ENCODE assay signal across 7 mouse cellular contexts in genomic region chr16:94354450-94354849, GRCm38 (mm10). TPM values are rescaled to one million over a fixed set of nuclear protein-coding genes. Genes with fewer than 3 reads are reported as not detected.
DNase-seq lines count a peak whose midpoint lies in the region; ATAC-seq lines count a peak whose summit lies in the region.

No protein-coding gene starts in this region.

- H3K9ac ChIP-seq in limb, embryonic 11.5 days (ENCODE audit: low read length), result no peak overlapping the region
- no peak overlapping the region for H3K9ac ChIP-seq in midbrain, embryonic 16.5 days (ENCODE audit: low read depth, low read length)

- ATAC-seq in limb, embryonic 11.5 days (ENCODE audit: insufficient number of reproducible peaks, low FRiP score, low TSS enrichment, low read depth), result no peak
- 0 out of 2 replicates have a peak, but pooled peaks have one; percentile 73 for ATAC-seq in midbrain, embryonic 16.5 days

- no peaks in the 10 kb centered on the region for H3K27me3 ChIP-seq in limb, embryonic 11.5 days (ENCODE audit: control insufficient read depth, insufficient read depth, low read length)
- no peaks in the 10 kb centered on the region for H3K27me3 ChIP-seq in limb, embryonic 10.5 days (ENCODE audit: low read depth, poor library complexity, severe bottlenecking)
- 0 out of 2 replicates have a peak, but pooled peaks cover 3% of the 10 kb centered on the region for H3K27me3 ChIP-seq in heart, embryonic 10.5 days (ENCODE audit: insufficient read depth, poor library complexity, severe bottlenecking)
- H3K27me3 ChIP-seq in midbrain, embryonic 16.5 days (ENCODE audit: control insufficient read depth, insufficient read depth, low read depth, low read length), result no peaks in the 10 kb centered on the region

- no peak overlapping the region for H3K4me2 ChIP-seq in limb, embryonic 11.5 days (ENCODE audit: low read depth, severe bottlenecking)
- H3K4me2 ChIP-seq in midbrain, embryonic 16.5 days (ENCODE audit: low read length), result no peak overlapping the region

- H3K4me1 ChIP-seq in limb, embryonic 11.5 days (ENCODE audit: control insufficient read depth, insufficient read depth, low read length), result 0 out of 2 replicates have a peak, but pooled peaks cover 3% of the 10 kb centered on the region
- H3K4me1 ChIP-seq in limb, embryonic 10.5 days, result peaks cover 22% of the 10 kb centered on the region
- H3K4me1 ChIP-seq in heart, embryonic 10.5 days, result peaks cover 25% of the 10 kb centered on the region; the same call in 1 of the 2 replicates
- no peaks in the 10 kb centered on the region for H3K4me1 ChIP-seq in midbrain, embryonic 16.5 days (ENCODE audit: control insufficient read depth, insufficient read depth, low read length)

- 37% methylated on average over 9 of the region's 9 CpGs for WGBS in limb, embryonic 11.5 days
- 39% methylated on average over 9 of the region's 9 CpGs for whole genome bisulfite sequencing in limb, embryonic 10.5 days
- 32% methylated on average over 9 of the region's 9 CpGs for WGBS in heart, embryonic 10.5 days
- whole genome bisulfite sequencing in midbrain, embryonic 16.5 days, result 55% methylated on average over 9 of the region's 9 CpGs

- no peak overlapping the region for H3K4me3 ChIP-seq in limb, embryonic 11.5 days (ENCODE audit: low read depth, low read length)
- H3K4me3 ChIP-seq in limb, embryonic 10.5 days, result no peak overlapping the region
- peak overlapping the region; percentile 15; the same call in 1 of the 2 replicates for H3K4me3 ChIP-seq in heart, embryonic 10.5 days
- no peak overlapping the region for H3K4me3 ChIP-seq in midbrain, embryonic 16.5 days (ENCODE audit: low read depth, low read length)

- no peaks in the 10 kb centered on the region for H3K9me3 ChIP-seq in limb, embryonic 11.5 days (ENCODE audit: control insufficient read depth, low read length)
- no peaks in the 10 kb centered on the region for H3K9me3 ChIP-seq in limb, embryonic 10.5 days (replicated peaks)
- H3K9me3 ChIP-seq in heart, embryonic 10.5 days, result no peaks in the 10 kb centered on the region
- H3K9me3 ChIP-seq in midbrain, embryonic 16.5 days (replicated peaks; ENCODE audit: control insufficient read depth, low read length, poor library complexity, severe bottlenecking), result no peaks in the 10 kb centered on the region

- H3K36me3 ChIP-seq in limb, embryonic 11.5 days (ENCODE audit: control insufficient read depth, insufficient read depth, low read length), result no peaks in the 10 kb centered on the region
- H3K36me3 ChIP-seq in limb, embryonic 10.5 days, result no peaks in the 10 kb centered on the region
- no peaks in the 10 kb centered on the region for H3K36me3 ChIP-seq in heart, embryonic 10.5 days
- no peaks in the 10 kb centered on the region for H3K36me3 ChIP-seq in midbrain, embryonic 16.5 days (ENCODE audit: control insufficient read depth, insufficient read depth, low read length)

- no peak overlapping the region for H3K27ac ChIP-seq in limb, embryonic 11.5 days (replicated peaks; ENCODE audit: low read depth, low read length)
- H3K27ac ChIP-seq in limb, embryonic 10.5 days, result no peak overlapping the region
- H3K27ac ChIP-seq in heart, embryonic 10.5 days, result 0 out of 2 replicates have a peak overlapping the region, but pooled peaks have one; percentile 22
- H3K27ac ChIP-seq in midbrain, embryonic 16.5 days (ENCODE audit: low read length), result no peak overlapping the region

- peak; percentile 44 for DNase-seq in limb, embryonic 11.5 days (ENCODE audit: low spot score)
- DNase-seq in limb, embryonic 10.5 days (ENCODE audit: low spot score), result no peak
- DNase-seq in ZHBTc4 (ENCODE audit: low read depth, low spot score), result peak; percentile 29
- DNase-seq in heart, embryonic 10.5 days (ENCODE audit: low spot score), result peak; percentile 78
- no peak for DNase-seq in cerebellum, adult 9-11 months
- no peak for DNase-seq in cerebellum, adult 11-12 months

RNA-seq across cellular contexts. Expression of gene Ttc3, which starts 16.0 kb away (rescaled TPM):
- polyA plus RNA-seq in limb, embryonic 11.5 days (2014; fragmentation: Nextera tagmentation; extraction: Ambion mirVana), result 328 and 349 TPM in 2 replicates
- polyA plus RNA-seq in limb, embryonic 10.5 days (2016; fragmentation: Nextera tagmentation; extraction: Ambion mirVana), result 237 and 285 TPM in 2 replicates
- 173 and 197 TPM in 2 replicates for polyA plus RNA-seq in heart, embryonic 10.5 days (2016; fragmentation: Nextera tagmentation; extraction: Ambion mirVana)
- 1,007 and 1,053 TPM in 2 replicates for polyA plus RNA-seq in midbrain, embryonic 16.5 days (2015; fragmentation: Nextera tagmentation; extraction: Ambion mirVana)

RNA-seq across cellular contexts. Expression of gene Pigp, which starts 17.2 kb away (rescaled TPM):
- polyA plus RNA-seq in limb, embryonic 11.5 days (2014; fragmentation: Nextera tagmentation; extraction: Ambion mirVana), result 70.0 and 74.2 TPM in 2 replicates
- polyA plus RNA-seq in limb, embryonic 10.5 days (2016; fragmentation: Nextera tagmentation; extraction: Ambion mirVana), result 72.6 and 82.0 TPM in 2 replicates
- polyA plus RNA-seq in heart, embryonic 10.5 days (2016; fragmentation: Nextera tagmentation; extraction: Ambion mirVana), result 95.2 and 102 TPM in 2 replicates
- polyA plus RNA-seq in midbrain, embryonic 16.5 days (2015; fragmentation: Nextera tagmentation; extraction: Ambion mirVana), result 113 and 135 TPM in 2 replicates

RNA-seq across cellular contexts. Expression of gene Ripply3, which starts 26.2 kb away (rescaled TPM):
- 3.9 and 4.3 TPM in 2 replicates for polyA plus RNA-seq in limb, embryonic 11.5 days (2014; fragmentation: Nextera tagmentation; extraction: Ambion mirVana)
- 4.7 TPM in 2 replicates for polyA plus RNA-seq in limb, embryonic 10.5 days (2016; fragmentation: Nextera tagmentation; extraction: Ambion mirVana)
- polyA plus RNA-seq in heart, embryonic 10.5 days (2016; fragmentation: Nextera tagmentation; extraction: Ambion mirVana), result 4.3 and 8.1 TPM in 2 replicates
- polyA plus RNA-seq in midbrain, embryonic 16.5 days (2015; fragmentation: Nextera tagmentation; extraction: Ambion mirVana), result 0.46 and 1.2 TPM in 2 replicates

RNA-seq across cellular contexts. Expression of gene Hlcs, which starts 41.1 kb away (rescaled TPM):
- 8.4 and 10.4 TPM in 2 replicates for polyA plus RNA-seq in limb, embryonic 11.5 days (2014; fragmentation: Nextera tagmentation; extraction: Ambion mirVana)
- polyA plus RNA-seq in limb, embryonic 10.5 days (2016; fragmentation: Nextera tagmentation; extraction: Ambion mirVana), result 10.1 and 11.7 TPM in 2 replicates
- 10.8 and 11.0 TPM in 2 replicates for polyA plus RNA-seq in heart, embryonic 10.5 days (2016; fragmentation: Nextera tagmentation; extraction: Ambion mirVana)
- polyA plus RNA-seq in midbrain, embryonic 16.5 days (2015; fragmentation: Nextera tagmentation; extraction: Ambion mirVana), result 8.6 and 10.4 TPM in 2 replicates

Comparison
In these comparisons a context has a peak if more than half of its experiments do, and no peak if none do; other contexts are left out.
1. DNase-seq: peak in limb, embryonic 11.5 days (single experiment), ZHBTc4 (single experiment) and heart, embryonic 10.5 days (single experiment); none in limb, embryonic 10.5 days (single experiment), cerebellum, adult 9-11 months (single experiment) and cerebellum, adult 11-12 months (single experiment).